Mouse (Mus musculus): ENCODE measurements around the gene Scrg1.
"Not testable (repeated sequence)": the region's sequence is repeated elsewhere in the genome, so short reads cannot be mapped to it uniquely, and the experiment has no call there.

Scrg1 gene

DNA sequence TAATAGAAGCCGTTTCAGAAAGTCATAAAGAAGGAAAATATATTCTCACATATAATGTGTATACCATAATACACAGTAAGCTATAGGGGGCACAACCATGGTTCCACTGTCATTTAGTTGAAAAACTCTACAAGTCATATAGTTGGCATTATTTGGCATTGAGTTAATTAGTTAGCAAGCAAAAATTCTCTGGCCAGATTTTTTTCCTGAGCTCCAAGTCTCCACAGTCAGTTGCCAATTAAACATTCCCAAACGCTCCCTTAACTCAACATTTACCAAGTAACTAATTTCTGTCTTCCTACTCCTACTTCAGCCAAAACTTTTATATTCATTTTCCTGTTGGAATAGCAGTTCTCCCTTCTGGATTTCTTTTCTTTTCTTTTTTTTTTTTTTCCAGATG is 2.4 kb upstream of the Scrg1 start:
- no peak for DNase-seq (ENCODE audit: low read depth, low spot score)

DNA sequence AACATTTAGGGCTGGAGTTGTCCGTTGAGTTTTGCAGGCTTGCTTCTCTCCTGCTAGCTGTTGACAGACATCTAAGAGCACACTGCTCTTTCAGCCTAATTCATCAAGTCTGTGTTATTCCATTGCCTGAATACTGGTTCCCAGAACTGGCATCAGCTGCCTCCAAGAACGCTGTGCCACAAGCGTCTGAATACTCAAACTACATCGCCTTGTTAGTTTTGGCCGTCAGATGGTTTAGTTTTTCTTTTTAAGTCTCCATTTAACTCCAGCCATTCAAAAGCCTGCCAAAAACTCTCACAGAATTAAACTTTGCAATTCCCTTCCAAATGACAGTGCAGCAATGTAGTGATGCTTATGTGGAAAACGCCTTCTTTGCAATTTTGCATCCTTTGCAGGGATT is 1.4 kb downstream of the Scrg1 start:
- no peak for DNase-seq (ENCODE audit: low read depth, low spot score)

DNA sequence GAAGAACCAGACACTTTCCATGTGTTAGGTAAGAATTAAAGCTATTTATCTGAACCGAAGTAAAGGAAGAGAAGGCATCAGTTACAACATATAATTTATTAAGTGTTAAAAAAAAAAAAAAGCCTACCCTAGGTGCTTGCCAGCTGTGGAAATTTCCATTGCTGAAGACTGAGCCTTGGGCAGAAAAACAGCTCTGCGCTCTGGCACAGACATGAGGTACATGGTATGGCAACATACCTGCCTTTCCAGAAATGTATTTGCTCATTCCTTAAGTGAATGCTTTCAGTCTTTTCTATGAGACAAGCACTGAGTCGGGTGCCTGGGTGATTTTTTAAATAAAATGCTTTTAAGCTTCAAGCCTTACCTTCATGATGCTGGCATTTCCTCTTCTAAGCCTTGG is 2.2 kb downstream of the Scrg1 start:
- no peak for DNase-seq (ENCODE audit: low read depth, low spot score)

DNA sequence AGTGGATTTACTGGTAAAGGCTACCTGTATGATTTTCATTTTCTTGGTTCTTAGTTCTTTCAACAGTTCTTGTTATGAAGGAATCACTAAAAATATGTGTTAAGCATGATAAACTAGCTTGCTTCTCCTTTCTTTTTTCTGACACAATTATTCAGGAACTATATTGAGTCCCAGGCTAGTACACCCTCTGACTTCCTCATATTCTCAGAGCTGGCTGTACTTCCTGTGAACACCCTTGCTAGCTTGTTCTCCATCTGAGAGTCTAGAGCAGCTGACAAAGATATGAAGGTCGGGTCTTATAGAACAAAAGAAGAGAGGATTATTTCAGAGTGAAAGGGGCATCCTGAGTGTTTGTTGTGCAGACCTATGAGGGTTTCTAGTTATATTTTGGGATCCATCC is 7.1 kb downstream of the Scrg1 start:
- no peak for DNase-seq (ENCODE audit: low read depth, low spot score)

DNA sequence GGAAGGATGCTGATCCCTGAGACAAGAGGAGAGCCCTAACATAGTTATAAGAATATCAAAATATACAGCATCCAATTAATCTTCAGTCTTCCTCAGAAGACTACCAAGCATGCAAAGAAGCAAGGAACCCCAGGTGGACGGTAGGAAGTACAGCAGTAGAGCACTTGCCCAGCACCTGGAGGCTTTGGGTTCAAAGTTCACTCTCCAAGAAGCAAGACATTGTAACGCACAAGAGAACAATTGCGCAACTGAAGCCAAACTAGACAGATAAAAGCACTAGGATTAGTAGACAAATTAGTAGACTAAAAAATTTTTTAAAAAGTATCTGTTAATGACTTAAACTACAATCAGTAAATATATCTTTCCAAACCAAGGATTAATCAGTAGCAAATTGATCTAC is 8.0 kb downstream of the Scrg1 start:
- no peak for DNase-seq (ENCODE audit: low read depth, low spot score)

DNA sequence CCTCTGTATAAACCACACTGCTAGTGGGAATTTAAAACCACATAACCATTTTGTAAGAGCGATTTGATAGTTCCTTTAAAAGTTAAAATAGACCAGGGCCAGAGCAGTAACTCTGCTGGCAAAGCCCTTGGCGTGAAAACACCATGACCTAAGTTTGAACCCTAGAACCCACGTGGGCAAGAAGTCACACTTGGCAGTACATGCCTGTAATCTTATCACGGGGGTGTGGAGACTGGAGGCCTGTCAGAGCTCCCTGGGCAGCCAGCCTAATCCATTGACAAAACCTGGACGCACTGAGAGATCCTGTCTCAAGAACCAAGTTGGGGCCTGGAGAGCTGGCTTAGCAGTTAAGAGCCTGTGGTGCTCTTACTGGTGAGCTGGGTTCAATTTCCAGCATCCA is 12.9 kb downstream of the Scrg1 start:
- no peak for DNase-seq (ENCODE audit: low read depth, low spot score)

DNA sequence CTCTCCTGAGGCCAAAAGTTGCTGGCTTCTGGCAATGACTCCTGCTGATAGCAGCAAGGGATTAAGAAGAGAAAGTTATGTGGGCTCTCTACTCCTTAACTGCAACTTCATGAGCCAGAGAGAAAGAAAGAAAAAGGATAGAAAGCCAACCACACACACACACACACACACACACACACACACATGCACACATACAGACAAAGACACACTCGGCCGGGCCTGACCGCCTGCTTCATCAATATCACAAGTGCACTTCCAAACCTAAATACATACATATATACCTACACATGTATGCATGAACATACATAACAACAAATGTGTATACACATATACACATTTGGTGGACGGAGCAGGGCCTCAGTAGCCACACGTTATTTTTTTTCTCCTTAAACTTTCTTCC is 15.1 kb downstream of the Scrg1 start:
- DNase-seq (ENCODE audit: low read depth, low spot score): no peak

DNA sequence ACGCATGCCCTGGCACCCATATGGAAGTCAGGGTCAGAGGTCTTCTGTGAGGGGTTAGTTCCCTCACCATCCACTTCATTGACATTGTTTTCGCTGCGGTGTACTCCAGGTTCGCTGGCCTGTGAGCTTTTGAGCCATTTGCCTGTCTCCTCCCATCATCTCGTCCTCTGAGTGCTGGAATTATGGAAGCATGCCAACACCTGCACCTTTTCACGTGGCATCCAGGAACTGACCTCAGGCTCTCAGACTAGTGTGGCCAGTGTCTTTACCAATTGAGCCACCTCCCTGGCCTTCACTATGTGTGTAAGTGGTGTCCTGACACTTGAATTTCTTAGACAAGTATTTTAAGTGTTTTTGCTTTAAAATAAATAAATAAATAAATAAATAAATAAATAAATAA is 18.0 kb downstream of the Scrg1 start:
- no peak for DNase-seq (ENCODE audit: low read depth, low spot score)

DNA sequence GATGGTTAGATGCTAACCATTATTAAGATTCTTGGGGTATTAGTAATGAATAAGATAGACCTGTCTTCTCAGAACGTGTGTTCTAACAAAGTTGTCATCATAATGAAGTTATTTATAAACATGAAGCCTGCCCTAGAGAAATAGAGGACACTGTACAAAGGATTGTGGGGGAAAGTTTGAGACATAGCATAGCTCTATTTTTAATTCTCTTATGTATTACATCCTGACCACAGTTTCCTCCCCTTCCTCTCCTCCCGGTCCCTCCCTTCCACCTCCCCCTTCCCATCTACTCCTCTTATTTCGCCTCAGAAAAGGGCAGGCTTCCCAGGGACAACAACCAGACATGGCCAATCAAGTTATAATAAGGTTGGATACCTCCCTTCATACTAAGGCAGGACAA is 22.7 kb downstream of the Scrg1 start:
- no peak for DNase-seq (ENCODE audit: low read depth, low spot score)

DNA sequence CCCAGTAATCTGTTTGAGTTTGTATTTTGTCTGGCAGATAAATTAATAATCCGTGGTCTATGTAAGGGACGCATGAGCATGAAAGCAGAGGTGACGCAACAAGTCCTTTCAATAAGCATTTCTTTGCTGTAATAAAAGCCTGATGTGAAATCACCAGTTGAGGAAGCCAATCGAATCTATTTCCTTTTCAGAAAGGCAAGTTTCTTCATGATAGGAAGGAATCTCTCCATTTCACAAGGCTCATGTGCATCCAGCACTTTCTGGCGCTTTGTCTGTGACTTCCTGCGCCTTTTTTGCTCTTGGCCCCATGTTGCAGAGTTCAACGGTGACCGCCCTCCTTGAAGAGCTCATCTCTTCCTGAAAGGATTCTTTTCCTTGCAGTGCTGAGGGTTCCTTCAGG is 24.0 kb downstream of the Scrg1 start:
- no peak for DNase-seq (ENCODE audit: low read depth, low spot score)

DNA sequence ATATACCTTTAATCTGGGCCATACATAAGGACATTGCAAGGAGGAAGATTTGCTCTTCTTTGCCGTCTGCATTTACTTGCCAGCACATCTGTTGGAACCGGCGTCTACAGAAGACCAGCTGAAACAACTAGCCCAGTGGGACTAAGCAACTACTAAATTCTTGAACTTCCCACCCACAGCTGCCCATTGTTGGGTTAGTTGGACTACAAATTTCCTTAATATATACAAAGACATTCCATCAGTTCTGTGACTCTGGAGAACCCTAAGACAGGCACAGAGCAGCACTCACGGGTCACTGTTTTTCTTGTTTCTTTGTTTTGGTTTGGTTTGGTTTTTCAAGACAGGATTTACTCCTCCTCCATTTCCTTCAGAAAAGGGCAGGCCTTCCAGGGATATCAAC is 24.9 kb downstream of the Scrg1 start:
- DNase-seq (ENCODE audit: low read depth, low spot score): no peak

DNA sequence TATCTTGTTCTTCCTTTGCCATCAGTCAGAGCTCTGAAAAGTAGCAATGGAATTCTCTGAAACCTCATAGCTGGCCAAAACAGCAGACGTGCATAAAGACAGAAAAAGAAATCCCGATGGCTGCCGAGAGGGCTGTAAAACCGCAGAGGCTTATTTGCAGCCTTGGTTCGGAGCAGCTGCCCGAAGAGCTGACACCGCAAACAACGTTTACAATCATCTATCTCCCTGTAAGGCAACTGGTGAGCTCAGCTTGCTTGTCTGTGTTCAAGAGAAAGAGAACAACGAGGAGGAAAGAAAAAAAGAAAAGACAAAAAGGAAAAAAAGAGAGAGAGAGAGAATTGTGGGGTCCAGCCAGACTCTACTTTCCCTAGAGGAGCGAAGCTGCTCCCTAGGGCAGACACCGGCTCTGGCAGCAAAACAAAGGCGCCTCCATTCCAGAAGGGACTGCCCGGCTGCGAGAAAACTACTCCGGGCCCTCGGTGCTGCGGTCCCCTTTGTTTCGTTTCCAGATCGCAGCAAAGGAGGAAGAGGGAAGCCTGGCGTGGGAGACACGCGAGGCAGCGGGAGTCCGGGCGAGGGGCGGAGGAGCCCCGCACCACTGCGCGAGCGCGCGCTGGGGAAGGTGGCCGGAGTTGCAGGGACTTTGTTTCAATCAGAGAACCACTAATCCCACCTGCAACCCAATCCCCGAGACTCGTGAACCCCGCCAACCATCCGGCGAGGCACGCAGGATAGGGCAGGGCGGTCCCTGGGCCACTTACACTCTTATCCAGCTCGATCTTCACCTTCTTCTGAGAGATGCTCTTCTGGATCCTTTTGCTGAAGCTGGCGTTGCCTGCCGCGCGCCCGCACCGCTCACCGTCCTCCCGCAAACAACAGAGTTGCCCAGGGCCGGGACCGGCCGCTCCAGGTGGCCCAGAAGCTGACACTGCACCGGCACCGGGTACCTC is 31.0 kb downstream of the Scrg1 start:
- DNase-seq (ENCODE audit: low read depth, low spot score): peak; percentile 43

DNA sequence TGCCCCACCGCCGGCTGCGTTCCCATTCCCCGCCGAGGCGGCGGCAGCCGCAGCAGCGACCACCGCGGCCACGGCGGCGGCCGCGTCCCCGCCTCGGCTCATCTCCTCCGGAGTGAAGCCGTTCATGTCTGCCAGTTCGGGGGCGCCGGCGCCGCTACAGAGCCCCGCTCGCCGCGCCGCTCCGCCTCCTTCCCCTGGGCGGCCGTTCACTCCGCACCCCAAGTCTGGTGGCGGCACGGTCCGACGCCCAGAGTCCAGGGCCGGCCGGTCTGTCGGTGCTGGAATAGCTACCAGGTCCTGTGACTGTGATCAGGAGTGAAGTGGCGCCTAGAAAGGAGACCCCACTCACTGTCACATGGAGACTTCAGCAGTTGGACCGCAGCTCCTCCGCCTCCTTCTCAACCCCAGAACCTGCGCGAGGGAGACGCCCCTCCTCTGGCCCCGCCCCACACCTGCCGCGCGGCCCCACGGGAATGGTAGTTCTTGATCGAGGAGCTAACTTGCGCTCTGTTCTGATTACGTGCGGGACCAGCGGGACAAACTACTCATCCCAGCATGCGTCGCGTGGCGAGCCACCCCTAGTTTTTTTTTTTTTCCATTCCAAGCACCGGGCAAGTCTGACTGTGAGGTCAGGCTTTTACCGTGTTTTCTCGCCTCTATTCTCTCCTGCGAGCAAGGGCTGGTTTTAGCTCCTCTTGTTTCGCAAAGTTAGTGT is 31.9 kb downstream of the Scrg1 start, which contains the start of gene Sap30:
Sap30 (minus strand) TSS at position 420 of the 715 bp plus-strand sequence.
- peak; percentile 98 for DNase-seq (ENCODE audit: low read depth, low spot score)

DNA sequence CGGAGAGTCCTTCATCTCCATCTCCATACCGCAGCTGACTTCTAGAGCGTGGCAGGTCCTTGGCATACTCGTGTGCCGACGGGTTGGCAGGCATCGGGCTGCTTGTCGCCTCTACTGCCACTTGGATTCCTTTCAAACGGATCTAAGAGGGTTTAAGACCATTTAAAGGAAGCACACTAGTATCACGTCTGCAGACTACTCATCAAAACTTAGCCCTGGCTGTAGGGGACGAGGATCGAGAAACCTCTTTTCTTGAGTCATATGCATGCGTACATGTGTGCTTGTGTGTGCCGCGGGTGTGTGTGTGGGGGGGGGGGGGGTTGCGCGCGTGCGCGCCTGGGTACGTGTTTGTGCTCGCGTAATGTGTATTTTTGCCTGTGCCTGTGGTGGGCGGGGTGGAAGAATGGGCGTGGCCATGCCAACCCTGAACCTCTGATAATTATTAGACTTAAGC is 32.6 kb downstream of the Scrg1 start:
- peak; percentile 32 for DNase-seq (ENCODE audit: low read depth, low spot score)

DNA sequence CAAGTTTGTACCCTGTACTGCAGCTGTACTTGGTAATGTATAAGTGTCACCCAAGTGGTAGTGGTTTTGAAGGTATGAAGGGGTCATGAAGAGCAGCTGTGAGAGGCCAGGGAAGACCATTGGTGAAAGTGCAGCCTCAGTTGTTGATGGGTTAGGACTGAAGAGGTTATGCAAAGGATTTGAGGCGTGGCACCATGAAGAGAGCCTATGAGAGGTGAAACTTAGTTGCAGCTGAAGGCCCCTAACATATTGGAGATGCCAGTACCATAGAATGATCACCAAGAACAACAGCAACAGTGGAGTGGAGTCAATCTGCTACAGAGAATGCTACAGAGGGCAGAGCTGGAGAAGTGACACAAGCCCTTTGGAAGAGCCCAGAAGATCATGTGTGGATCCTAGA is 33.6 kb downstream of the Scrg1 start:
- DNase-seq (ENCODE audit: low read depth, low spot score): no peak

DNA sequence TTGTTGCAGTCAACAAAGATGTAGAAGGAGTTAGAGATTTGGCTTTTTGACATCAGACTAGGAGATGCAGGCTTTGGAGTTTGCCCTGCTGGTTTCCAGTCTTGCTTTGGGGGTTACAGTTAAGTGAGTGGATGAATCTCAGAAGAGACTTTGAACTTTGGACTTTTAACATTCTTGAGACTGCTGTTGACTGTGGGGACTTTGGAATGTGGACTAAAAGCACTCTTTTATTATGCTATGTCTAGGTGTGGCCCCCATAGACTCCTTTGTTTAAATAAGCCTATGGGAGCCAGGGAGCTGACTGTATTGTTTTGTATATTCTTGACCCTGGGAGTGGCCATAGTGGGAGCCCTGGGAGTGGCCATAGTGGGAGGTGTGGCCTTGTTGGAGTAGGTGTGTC is 34.2 kb downstream of the Scrg1 start:
- DNase-seq (ENCODE audit: low read depth, low spot score): no peak

DNA sequence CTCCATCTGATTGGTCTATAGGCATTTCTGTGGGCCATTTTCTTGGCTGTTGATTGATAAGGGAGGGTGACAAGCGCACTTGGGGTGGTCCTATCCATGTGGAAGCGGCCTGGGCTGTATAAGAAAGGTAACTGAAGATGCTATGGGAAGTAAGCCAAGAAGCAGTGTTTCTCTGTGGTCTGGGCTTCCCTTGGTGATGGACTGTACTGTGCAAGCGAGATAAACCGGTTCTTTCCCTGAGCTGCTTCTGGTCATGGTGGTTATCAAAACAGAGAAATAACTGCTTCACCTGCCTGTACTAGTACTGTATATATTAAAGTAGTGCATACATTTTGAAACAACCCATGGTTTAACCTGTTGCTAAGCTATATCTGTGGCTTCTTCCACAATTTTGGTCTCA is 36.1 kb downstream of the Scrg1 start:
- no peak for DNase-seq (ENCODE audit: low read depth, low spot score)

DNA sequence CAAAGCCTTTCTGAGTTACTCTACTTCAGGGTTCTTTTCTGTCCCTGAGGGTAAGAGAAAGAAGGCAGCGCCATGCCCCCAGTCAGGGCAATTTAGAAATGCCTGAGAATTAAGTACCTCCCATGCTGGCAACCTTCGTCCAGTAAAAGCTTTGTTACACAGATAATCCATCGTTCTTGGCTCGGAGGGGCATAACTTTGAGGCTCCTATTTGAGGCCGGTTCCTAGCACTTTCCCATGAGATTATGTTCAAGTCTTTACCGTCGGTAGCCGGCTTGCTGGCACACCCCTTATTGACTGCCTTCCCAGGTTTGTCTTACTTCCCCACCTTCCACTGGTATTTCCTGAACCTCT is 42.7 kb downstream of the Scrg1 start:
- DNase-seq (ENCODE audit: low read depth, low spot score): no peak

DNA sequence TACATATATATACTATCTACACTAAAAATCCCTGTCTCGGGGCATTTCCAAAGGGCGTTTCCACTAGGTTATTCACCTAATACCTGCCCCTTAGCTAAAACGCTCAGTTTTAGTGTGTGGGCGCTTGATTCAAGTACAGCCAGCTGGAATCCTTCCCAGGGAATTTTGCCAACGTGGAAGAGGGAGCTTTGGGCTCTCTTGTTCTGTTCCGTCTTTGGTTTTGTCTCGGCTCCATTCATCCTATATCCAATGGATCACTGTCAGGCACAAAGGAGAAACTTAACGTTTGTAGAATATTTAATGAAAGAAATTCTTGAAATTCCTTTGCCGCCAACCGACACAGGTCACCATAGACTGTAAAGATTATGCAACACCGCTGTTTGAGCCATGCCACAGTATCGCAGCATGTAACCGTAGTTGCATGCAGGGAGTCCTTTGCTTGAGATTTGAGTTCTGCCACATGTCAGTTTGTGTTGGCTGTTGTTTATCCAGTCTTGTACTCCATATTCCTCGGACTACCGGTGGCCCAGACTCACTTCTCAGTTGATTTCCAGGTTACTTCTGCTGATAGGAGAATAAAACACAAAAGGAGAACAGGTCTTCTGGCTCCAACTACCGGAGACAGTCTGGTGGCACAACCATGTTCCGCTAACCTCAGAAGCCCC is 43.3 kb downstream of the Scrg1 start:
- DNase-seq (ENCODE audit: low read depth, low spot score): no peak

DNA sequence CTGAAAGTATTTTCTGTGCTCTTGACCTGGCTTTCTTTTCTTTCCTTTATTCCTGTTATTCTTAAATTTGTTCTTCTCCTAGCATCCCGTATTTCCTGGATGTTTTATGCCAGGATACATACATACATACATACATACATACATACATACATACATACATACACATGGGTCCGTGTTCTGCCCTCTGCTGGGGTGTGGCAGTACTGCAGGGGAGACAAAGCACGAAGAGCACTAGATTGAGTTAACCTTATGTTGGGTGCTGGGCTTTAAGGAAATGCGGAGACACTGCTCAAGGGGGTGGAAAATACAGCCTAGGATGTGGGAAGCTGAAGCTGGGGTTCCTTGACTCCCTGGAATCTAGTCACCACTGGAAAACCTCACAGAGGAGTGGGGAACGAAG is 47.9 kb downstream of the Scrg1 start:
- no peak for DNase-seq (ENCODE audit: low read depth, low spot score)

DNA sequence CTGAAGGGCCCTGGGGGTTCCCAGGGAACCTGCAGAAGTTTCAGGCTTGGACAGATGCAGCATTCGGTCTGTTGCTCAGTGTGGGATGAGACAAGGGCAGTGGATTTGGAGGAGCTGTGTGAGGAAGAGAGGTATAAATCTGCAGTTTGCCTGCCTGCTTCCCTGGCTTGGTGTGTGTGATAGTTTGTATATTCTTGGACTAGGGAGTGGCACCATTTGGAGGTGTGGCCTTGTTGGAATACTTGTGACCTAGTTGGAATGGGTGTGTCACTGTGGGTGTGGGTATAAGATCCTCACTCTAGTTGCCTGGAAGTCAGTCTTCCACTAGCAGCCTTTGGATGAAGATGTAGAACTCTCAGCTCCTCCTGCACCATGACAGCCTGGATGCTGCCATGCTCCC is 49.8 kb downstream of the Scrg1 start:
- DNase-seq (ENCODE audit: low read depth, low spot score): not testable (repeated sequence)

DNA sequence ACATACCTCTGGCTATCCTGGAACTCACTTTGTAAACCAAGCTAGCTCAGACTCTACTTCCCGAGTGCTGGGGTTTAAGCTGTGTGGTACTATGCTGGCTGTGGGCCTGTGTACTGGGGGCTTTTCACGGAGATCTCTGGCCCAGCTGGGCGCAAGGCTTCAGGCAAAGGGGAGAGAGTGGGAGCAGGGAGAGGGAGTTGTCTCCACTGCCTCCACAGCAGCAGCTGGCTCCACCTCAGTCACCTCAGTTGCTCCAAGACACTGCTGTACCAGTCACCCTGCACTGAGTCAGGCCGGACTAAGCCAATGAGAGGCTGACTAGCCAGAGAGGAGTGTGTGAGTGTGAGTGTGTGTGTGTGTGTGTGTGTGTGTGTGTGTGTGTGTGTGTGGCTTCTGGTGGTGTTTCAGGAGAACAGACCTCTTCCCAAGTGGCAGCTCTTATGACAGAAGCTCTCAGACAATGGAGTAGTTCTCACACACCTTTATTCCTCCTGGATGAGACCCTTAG is 51.9 kb downstream of the Scrg1 start:
- no peak for DNase-seq (ENCODE audit: low read depth, low spot score)
